Mouse (Mus musculus) kidney, adult 2 months (tissue): ENCODE measurements around the gene Dennd2d.

Experiments
- CTCF ChIP-seq: fragments of 200-500 bp; conservative IDR thresholded peaks from 2 replicates; pipeline ENCODE4 v1.5.1; 2011; ENCODE audit warnings: low read depth, mild to moderate bottlenecking, control low read depth, low read length, moderate library complexity, mixed read lengths; ENCODE audit not compliant: insufficient read depth, insufficient read length
- POLR2A ChIP-seq: fragments of 200-500 bp; IDR thresholded peaks from one replicate; pipeline ENCODE4 v1.6.1; 2011; ENCODE audit warnings: low read depth, low read length, control low read depth

GRCm38 (mm10) chr3:106522730-106523129 lies 40.5 kb downstream of the Dennd2d start:
- TF ChIP-seq CTCF (no peak), POLR2A (no peak)
